Mouse (Mus musculus) kidney, embryonic 14.5 days (tissue): ENCODE data around the gene Ddx4. TPM values are rescaled to one million over a fixed set of nuclear protein-coding genes. Genes with fewer than 3 reads are reported as not detected.

ENCODE experiments used
- ATAC-seq: fragments of 200-750 bp; cut with Nextera tagmentation; 2 replicates; pipeline ENCODE4 v1.8.0; 2017; ENCODE audit warnings: moderate number of reproducible peaks, mild to moderate bottlenecking, moderate TSS enrichment, moderate library complexity; ENCODE audit not compliant: low FRiP score, low TSS enrichment
- H3K27ac ChIP-seq: fragments of 300-500 bp; sonication (generic); 2 replicates; pipeline ENCODE4 v1.5.1; 2014; ENCODE audit warnings: low read depth, mild to moderate bottlenecking, low read length, moderate library complexity, mixed read lengths
- H3K27me3 ChIP-seq: fragments of 300-500 bp; sonication (generic); 2 replicates; pipeline ENCODE4 v1.6.1; 2014; ENCODE audit warnings: mild to moderate bottlenecking, low read length; ENCODE audit not compliant: control insufficient read depth, insufficient read depth
- H3K36me3 ChIP-seq: fragments of 300-500 bp; sonication (generic); 2 replicates; pipeline ENCODE4 v1.6.1; 2014; ENCODE audit warnings: low read length, mixed read lengths; ENCODE audit not compliant: control insufficient read depth, insufficient read depth
- H3K4me1 ChIP-seq: fragments of 300-500 bp; sonication (generic); 2 replicates; pipeline ENCODE4 v1.6.1; 2014; ENCODE audit warnings: low read length, mixed read lengths; ENCODE audit not compliant: control insufficient read depth, insufficient read depth
- H3K4me2 ChIP-seq: fragments of 300-500 bp; sonication (generic); replicated peaks from 2 replicates; pipeline ENCODE4 v1.6.1; 2014; ENCODE audit warnings: low read depth, mild to moderate bottlenecking, low read length
- H3K4me3 ChIP-seq: fragments of 300-500 bp; sonication (generic); 2 replicates; pipeline ENCODE4 v1.5.1; 2014; ENCODE audit warnings: mild to moderate bottlenecking, low read length
- H3K9ac ChIP-seq: fragments of 300-500 bp; sonication (generic); 2 replicates; pipeline ENCODE4 v1.6.1; 2014; ENCODE audit warnings: low read depth, mild to moderate bottlenecking, low read length, moderate library complexity
- H3K9me3 ChIP-seq: fragments of 300-500 bp; sonication (generic); 2 replicates; pipeline ENCODE4 v1.6.1; 2016; ENCODE audit warnings: low read length; ENCODE audit not compliant: control insufficient read depth
- WGBS: fragments of 180-500 bp; shearing (Covaris S2); extraction: QIAGEN DNeasy Blood & Tissue Kit; methylation state at CpG from one replicate; pipeline ENCODE4 v1.1.7; 2014; 5-methylcytosine and 5-hydroxymethylcytosine counted together
- polyA plus RNA-seq: library from polyadenylated mRNA; unstranded; fragments of >200 nt; fragmentation: Nextera tagmentation; extraction: Ambion mirVana; gene quantifications from 2 replicates; pipeline ENCODE4 v1.2.1, GENCODE M21; 2014

Gene Ddx4
- polyA plus RNA-seq, 1 experiment from 2014 or later: 0.84 TPM

DNA sequence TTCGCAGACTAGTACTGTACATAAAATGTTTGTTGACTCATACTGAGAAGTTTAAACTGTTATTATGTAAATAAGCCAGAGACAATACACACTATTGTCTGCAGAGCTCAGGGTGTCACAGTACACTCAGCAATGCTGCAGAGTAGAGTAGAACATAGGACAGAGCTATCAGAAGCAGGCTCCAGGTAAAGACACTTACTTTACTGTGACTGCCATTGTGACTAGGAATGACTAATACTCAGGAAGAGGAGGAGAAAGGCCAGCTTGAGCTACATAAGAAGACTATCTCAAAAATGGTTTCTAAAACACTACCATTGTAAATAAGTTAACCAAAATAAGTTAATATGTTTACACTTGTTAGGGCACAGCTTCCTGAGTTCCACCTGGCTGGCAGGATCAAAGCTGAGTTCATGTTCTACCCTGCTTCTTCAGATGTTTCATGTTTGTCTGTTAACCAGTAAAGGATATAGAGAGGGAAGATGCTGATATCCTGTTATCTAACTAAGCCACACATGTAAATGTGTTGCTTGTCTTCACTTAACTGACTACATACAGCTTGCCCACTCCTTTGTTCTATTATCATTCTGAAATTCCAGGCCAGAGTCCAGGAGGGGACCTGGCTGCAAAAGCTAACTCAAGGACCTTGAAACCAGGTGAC is 6.6 kb downstream of the Ddx4 start:
- no peak for ATAC-seq
- WGBS: 95% methylated on average over 1 of the region's 1 CpGs

DNA sequence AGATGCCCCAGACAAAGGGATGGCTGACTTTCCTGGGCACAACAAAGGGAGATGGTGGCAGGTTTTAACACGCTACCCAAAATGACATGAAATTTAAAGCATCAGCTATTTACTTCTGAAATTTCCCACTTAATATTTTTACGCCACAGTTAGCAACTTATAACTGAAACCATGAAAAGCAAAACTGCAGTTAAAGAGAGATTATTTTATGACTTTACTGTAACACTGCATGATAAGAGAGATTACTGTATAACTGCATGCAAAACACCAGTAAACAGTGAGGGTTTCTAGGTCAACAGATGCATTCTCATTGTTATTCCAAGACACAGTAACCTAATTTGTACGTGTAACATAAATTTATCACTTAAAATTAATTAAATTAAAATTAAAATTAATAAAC is 7.3 kb downstream of the Ddx4 start:
- Histone ChIP-seq H3K27ac (no peak overlapping the region), H3K4me1 (no peaks in the 10 kb centered on the region), H3K9me3 (no peaks in the 10 kb centered on the region), H3K9ac (no peak overlapping the region), H3K36me3 (no peaks in the 10 kb centered on the region), H3K4me2 (no peak overlapping the region), H3K27me3 (no peaks in the 10 kb centered on the region), H3K4me3 (no peak overlapping the region)
- 82% methylated on average over 3 of the region's 3 CpGs for WGBS
- no peak for ATAC-seq

More for the DNA sequence above, 6.6 kb downstream of the Ddx4 start:
- Histone ChIP-seq H3K9ac (no peak overlapping the region), H3K9me3 (no peaks in the 10 kb centered on the region), H3K4me3 (no peak overlapping the region), H3K36me3 (no peaks in the 10 kb centered on the region), H3K4me2 (no peak overlapping the region), H3K27ac (no peak overlapping the region), H3K27me3 (no peaks in the 10 kb centered on the region), H3K4me1 (no peaks in the 10 kb centered on the region)

DNA sequence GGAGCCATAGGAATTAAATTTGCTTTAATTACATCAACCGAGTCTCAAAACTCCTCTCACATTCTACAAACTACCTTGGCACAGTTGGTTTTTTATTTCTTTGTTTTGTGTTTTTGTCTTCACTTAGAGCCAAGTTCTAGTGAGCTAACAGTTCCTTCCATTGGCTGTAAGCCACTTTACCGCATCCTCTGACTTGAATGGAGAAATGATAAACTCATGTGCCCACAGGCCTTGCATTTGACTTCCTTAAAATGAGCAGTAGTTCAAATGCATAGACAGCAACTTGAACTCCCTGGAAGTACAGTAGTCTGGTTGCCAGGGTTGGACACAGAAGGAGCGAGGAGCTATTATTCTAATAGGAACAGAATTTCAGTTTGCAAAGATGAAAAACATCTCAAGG is 9.4 kb downstream of the Ddx4 start:
- 91% methylated on average over 3 of the region's 3 CpGs for WGBS
- H3K9me3 ChIP-seq: no peaks in the 10 kb centered on the region
- no peak overlapping the region for H3K9ac ChIP-seq
- H3K4me3 ChIP-seq: no peak overlapping the region
- no peak overlapping the region for H3K4me2 ChIP-seq
- no peaks in the 10 kb centered on the region for H3K36me3 ChIP-seq
- no peaks in the 10 kb centered on the region for H3K4me1 ChIP-seq
- no peaks in the 10 kb centered on the region for H3K27me3 ChIP-seq
- no peak for ATAC-seq
- no peak overlapping the region for H3K27ac ChIP-seq

DNA sequence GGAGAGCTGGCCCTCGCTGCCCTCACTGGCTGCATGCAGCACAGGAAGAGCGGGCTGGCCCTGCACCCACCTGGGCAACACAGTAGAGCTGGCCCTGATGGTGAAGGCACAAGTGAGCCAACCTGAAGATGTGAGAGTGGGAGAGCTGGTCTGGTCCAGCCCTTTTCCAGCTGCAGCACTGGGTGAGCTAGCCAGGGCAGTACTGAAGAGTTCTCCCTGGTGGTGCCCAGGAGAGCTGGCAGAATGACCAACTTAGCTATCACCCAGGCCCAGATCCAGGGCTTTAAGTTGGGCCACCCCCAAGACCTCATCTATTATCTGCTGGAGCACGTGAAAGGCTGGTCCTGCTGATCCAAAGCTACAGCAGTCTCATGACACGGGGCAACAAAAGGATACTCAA is 13.2 kb downstream of the Ddx4 start:
- Histone ChIP-seq H3K4me2 (no peak overlapping the region), H3K27ac (no peak overlapping the region), H3K4me3 (no peak overlapping the region), H3K27me3 (no peaks in the 10 kb centered on the region), H3K9ac (no peak overlapping the region), H3K36me3 (no peaks in the 10 kb centered on the region), H3K4me1 (no peaks in the 10 kb centered on the region), H3K9me3 (no peaks in the 10 kb centered on the region)
- ATAC-seq: no peak
- WGBS: 72% methylated on average over 4 of the region's 4 CpGs

DNA sequence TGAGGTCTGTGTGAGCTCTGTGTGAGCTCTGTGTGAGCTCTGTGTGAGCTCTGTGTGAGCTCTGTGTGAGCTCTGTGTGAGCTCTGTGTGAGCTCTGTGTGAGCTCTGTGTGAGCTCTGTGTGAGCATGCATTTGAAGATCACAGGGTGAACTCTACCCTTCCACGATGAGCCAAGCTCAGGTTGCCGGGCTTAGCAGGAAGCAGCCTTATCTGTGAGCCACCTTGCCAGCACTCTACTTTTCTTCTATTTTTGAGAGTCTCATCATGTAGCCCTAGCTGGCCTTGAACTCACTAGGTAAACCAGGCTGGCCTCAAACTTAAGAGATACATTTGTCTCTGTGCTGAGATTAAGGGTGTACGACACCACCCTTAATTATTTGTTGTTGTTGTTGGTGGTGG is 15.8 kb downstream of the Ddx4 start:
- 52% methylated on average over 3 of the region's 3 CpGs for WGBS
- Histone ChIP-seq H3K9ac (no peak overlapping the region), H3K9me3 (no peaks in the 10 kb centered on the region), H3K4me3 (no peak overlapping the region), H3K27ac (no peak overlapping the region), H3K36me3 (no peaks in the 10 kb centered on the region), H3K4me2 (no peak overlapping the region), H3K4me1 (no peaks in the 10 kb centered on the region), H3K27me3 (no peaks in the 10 kb centered on the region)
- no peak for ATAC-seq

DNA sequence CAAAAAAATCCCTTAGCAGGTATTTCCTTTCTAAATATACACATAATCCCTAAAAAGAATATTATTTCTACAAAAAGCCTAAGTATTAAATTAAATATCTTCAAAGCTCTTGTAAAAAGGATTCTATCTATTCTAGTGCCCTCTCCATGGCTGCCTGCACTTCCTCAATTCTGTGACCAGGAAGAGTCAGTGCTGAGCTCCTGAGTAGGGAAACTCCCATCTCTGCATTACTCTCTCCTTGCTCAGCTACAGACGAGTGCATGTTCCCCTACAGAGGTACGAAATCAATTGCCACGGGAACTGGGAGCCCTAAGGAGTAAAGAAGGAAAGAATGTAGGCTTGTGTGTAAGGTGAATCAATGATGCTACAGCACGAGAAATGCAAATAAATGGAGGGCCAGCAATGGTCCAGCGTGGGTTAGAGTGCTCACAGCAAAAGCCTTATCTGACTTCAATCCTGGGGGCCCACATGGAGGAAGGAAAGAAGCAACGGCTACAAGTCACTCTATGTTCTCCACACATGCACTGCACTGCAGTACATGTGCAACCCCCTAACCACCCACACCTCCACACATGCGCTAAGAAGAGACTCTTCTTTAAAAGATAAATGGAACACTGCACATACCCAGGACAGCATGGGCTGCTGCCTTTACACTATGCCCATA is 17.0 kb downstream of the Ddx4 start:
- ATAC-seq: no peak
- 78% methylated on average over 7 of the region's 7 CpGs for WGBS

DNA sequence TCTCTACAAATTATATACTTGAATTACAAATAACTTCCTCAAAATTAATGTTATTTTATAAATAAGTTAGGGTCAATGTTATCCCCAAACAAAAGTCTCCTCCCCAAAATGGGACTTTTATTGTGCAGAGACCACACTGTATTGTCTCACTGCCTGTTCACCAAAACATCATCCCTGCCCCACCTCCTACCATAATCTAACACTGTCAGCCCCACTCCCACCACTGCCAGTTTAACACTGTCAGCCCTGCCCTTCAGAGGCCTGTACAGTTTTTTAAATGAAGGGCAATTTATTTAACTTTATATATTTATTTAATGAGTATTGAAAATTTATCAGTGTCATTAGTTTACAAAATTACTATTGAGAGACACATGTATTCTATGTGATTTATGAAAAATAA is 26.7 kb downstream of the Ddx4 start:
- no peak for ATAC-seq
- no peaks in the 10 kb centered on the region for H3K9me3 ChIP-seq
- H3K4me3 ChIP-seq: no peak overlapping the region
- no peak overlapping the region for H3K4me2 ChIP-seq
- H3K9ac ChIP-seq: no peak overlapping the region
- no peak overlapping the region for H3K27ac ChIP-seq
- H3K36me3 ChIP-seq: no peaks in the 10 kb centered on the region
- H3K4me1 ChIP-seq: no peaks in the 10 kb centered on the region
- H3K27me3 ChIP-seq: no peaks in the 10 kb centered on the region

More for the DNA sequence above, 17.0 kb downstream of the Ddx4 start:
- Histone ChIP-seq H3K9ac (no peak overlapping the region), H3K27ac (no peak overlapping the region), H3K4me2 (no peak overlapping the region), H3K9me3 (no peaks in the 10 kb centered on the region), H3K36me3 (no peaks in the 10 kb centered on the region), H3K27me3 (no peaks in the 10 kb centered on the region), H3K4me1 (no peaks in the 10 kb centered on the region), H3K4me3 (no peak overlapping the region)

DNA sequence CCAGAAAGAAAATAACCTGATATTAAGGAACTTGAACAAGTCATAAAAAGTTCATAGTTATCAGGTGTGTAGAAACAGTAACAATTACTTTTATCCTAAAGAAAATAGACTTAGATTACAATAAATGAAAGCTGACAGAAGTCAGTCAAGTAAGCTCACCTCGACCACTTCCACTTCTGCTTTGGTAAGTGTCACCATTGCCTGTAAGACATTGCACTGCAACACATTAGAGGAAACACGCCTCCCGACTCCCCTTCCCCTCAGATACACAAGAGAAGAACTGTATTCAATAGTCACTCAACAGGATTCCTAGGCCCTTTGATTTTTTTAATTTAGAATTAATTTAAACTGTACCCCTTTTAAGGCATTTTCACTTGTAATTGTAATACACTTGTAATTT is 27.7 kb downstream of the Ddx4 start:
- no peak overlapping the region for H3K9ac ChIP-seq
- no peak overlapping the region for H3K4me2 ChIP-seq
- H3K27ac ChIP-seq: no peak overlapping the region
- ATAC-seq: no peak
- 82% methylated on average over 3 of the region's 3 CpGs for WGBS
- H3K9me3 ChIP-seq: no peaks in the 10 kb centered on the region
- H3K27me3 ChIP-seq: no peaks in the 10 kb centered on the region
- H3K4me3 ChIP-seq: no peak overlapping the region
- no peaks in the 10 kb centered on the region for H3K36me3 ChIP-seq
- H3K4me1 ChIP-seq: no peaks in the 10 kb centered on the region

DNA sequence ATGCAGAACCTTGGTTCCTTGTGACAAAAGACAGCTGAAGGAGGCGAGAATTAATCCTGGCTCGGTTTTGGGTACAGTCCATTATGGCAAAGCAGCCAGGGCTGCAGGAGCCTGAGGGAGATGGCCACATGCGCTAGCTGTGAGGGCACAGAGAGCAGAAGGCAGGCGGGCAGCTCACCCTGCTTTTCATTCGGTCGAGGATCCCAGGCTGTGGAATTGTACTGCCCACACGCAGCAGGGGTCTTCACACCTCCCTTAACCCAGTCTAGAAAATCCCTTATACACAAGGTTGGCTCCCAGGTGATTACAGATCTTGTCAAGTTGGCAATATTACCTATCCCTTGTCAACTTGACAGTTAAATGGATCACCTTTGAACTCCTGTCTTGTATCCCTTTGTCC is 28.6 kb downstream of the Ddx4 start:
- Histone ChIP-seq H3K36me3 (no peaks in the 10 kb centered on the region), H3K4me1 (no peaks in the 10 kb centered on the region), H3K9me3 (no peaks in the 10 kb centered on the region), H3K4me3 (no peak overlapping the region), H3K27me3 (no peaks in the 10 kb centered on the region), H3K9ac (no peak overlapping the region), H3K27ac (no peak overlapping the region), H3K4me2 (no peak overlapping the region)
- WGBS: 54% methylated on average over 7 of the region's 7 CpGs
- ATAC-seq: no peak
